Mouse (Mus musculus): ENCODE measurements around the gene Nhs. TPM values are rescaled to one million over a fixed set of nuclear protein-coding genes. Genes with fewer than 3 reads are reported as not detected.

Gene Nhs
- polyA plus RNA-seq, 1 experiment = 1.8 TPM

GRCm38 (mm10) chrX:161962855-161963254, 196.7 kb downstream of the Nhs start:
- Histone ChIP-seq H3K27ac (ENCODE audit: insufficient read depth, low read length) (no peak overlapping the region), H3K4me1 (ENCODE audit: control insufficient read depth, insufficient read depth, low read length) (peaks cover 7% of the 10 kb centered on the region; the same call in 1 of the 2 replicates), H3K4me3 (replicated peaks; ENCODE audit: insufficient read depth, low read depth, low read length) (no peak overlapping the region), H3K27me3 (ENCODE audit: control insufficient read depth, insufficient read depth, low read length) (no peaks in the 10 kb centered on the region)
- TF ChIP-seq POLR2A (IDR thresholded peaks at IDR 0.05; ENCODE audit: borderline replicate concordance, insufficient read depth, low read length) = no peak
- no peak for TF ChIP-seq CTCF (IDR thresholded peaks at IDR 0.05; ENCODE audit: borderline replicate concordance, insufficient read depth, low read depth, low read length)
- WGBS = 93% methylated on average over 1 of the region's 1 CpGs
- no peak for DNase-seq

GRCm38 (mm10) chrX:161961756-161962155, 197.8 kb downstream of the Nhs start:
- H3K4me1 ChIP-seq (ENCODE audit: control insufficient read depth, insufficient read depth, low read length) = peaks cover 7% of the 10 kb centered on the region; the same call in 1 of the 2 replicates
- DNase-seq = peak in 1 of 2 experiments; percentile 25
- TF ChIP-seq CTCF (IDR thresholded peaks at IDR 0.05; ENCODE audit: borderline replicate concordance, insufficient read depth, low read depth, low read length) (no peak), POLR2A (IDR thresholded peaks at IDR 0.05; ENCODE audit: borderline replicate concordance, insufficient read depth, low read length) (no peak)
- WGBS = 15% methylated on average over 6 of the region's 6 CpGs
- no peak overlapping the region for H3K4me3 ChIP-seq (replicated peaks; ENCODE audit: insufficient read depth, low read depth, low read length)
- no peak overlapping the region for H3K27ac ChIP-seq (ENCODE audit: insufficient read depth, low read length)
- H3K27me3 ChIP-seq (ENCODE audit: control insufficient read depth, insufficient read depth, low read length) = no peaks in the 10 kb centered on the region

GRCm38 (mm10) chrX:161961176-161961575, 198.4 kb downstream of the Nhs start:
- Histone ChIP-seq H3K27me3 (ENCODE audit: control insufficient read depth, insufficient read depth, low read length) (no peaks in the 10 kb centered on the region), H3K4me1 (ENCODE audit: control insufficient read depth, insufficient read depth, low read length) (peaks cover 7% of the 10 kb centered on the region; the same call in 1 of the 2 replicates), H3K4me3 (replicated peaks; ENCODE audit: insufficient read depth, low read depth, low read length) (no peak overlapping the region), H3K27ac (ENCODE audit: insufficient read depth, low read length) (no peak overlapping the region)
- DNase-seq = peak; percentile 83 to 91
- 4% methylated on average over 4 of the region's 4 CpGs for WGBS
- no peak for TF ChIP-seq POLR2A (IDR thresholded peaks at IDR 0.05; ENCODE audit: borderline replicate concordance, insufficient read depth, low read length)
- TF ChIP-seq CTCF (IDR thresholded peaks at IDR 0.05; ENCODE audit: borderline replicate concordance, insufficient read depth, low read depth, low read length) = no peak

- no peaks in the 10 kb centered on the region for H3K4me1 ChIP-seq (ENCODE audit: control insufficient read depth, insufficient read depth, low read length)
- H3K27ac ChIP-seq (ENCODE audit: insufficient read depth, low read length) = no peak overlapping the region
- no peak overlapping the region for H3K4me3 ChIP-seq (replicated peaks; ENCODE audit: insufficient read depth, low read depth, low read length)
- H3K27me3 ChIP-seq (ENCODE audit: control insufficient read depth, insufficient read depth, low read length) = no peaks in the 10 kb centered on the region
- no peak for DNase-seq
- TF ChIP-seq POLR2A (IDR thresholded peaks at IDR 0.05; ENCODE audit: borderline replicate concordance, insufficient read depth, low read length) (no peak), CTCF (IDR thresholded peaks at IDR 0.05; ENCODE audit: borderline replicate concordance, insufficient read depth, low read depth, low read length) (no peak)
Observed at GRCm38 (mm10) chrX:161952356-161952755, 207.2 kb downstream of the Nhs start.

GRCm38 (mm10) chrX:161943098-161943680, 216.3 kb downstream of the Nhs start:
- H3K4me3 ChIP-seq (replicated peaks; ENCODE audit: insufficient read depth, low read depth, low read length) = no peak overlapping the region
- DNase-seq = no peak
- no peaks in the 10 kb centered on the region for H3K4me1 ChIP-seq (ENCODE audit: control insufficient read depth, insufficient read depth, low read length)
- TF ChIP-seq POLR2A (IDR thresholded peaks at IDR 0.05; ENCODE audit: borderline replicate concordance, insufficient read depth, low read length) (no peak), CTCF (IDR thresholded peaks at IDR 0.05; ENCODE audit: borderline replicate concordance, insufficient read depth, low read depth, low read length) (no peak)
- no peak overlapping the region for H3K27ac ChIP-seq (ENCODE audit: insufficient read depth, low read length)
- no peaks in the 10 kb centered on the region for H3K27me3 ChIP-seq (ENCODE audit: control insufficient read depth, insufficient read depth, low read length)
- 95% methylated on average over 4 of the region's 4 CpGs for WGBS

- Histone ChIP-seq H3K27ac (ENCODE audit: insufficient read depth, low read length) (peak overlapping the region; percentile 6; the same call in 1 of the 2 replicates), H3K4me3 (replicated peaks; ENCODE audit: insufficient read depth, low read depth, low read length) (no peak overlapping the region), H3K4me1 (ENCODE audit: control insufficient read depth, insufficient read depth, low read length) (no peaks in the 10 kb centered on the region), H3K27me3 (ENCODE audit: control insufficient read depth, insufficient read depth, low read length) (no peaks in the 10 kb centered on the region)
- TF ChIP-seq POLR2A (IDR thresholded peaks at IDR 0.05; ENCODE audit: borderline replicate concordance, insufficient read depth, low read length) (no peak), CTCF (IDR thresholded peaks at IDR 0.05; ENCODE audit: borderline replicate concordance, insufficient read depth, low read depth, low read length) (no peak)
- DNase-seq = peak in 1 of 2 experiments; percentile 27
- WGBS = 35% methylated on average over 2 of the region's 2 CpGs
Observed at GRCm38 (mm10) chrX:161940696-161941095, 218.8 kb downstream of the Nhs start.

- Histone ChIP-seq H3K27me3 (ENCODE audit: control insufficient read depth, insufficient read depth, low read length) (no peaks in the 10 kb centered on the region), H3K4me1 (ENCODE audit: control insufficient read depth, insufficient read depth, low read length) (peaks cover 5% of the 10 kb centered on the region; the same call in 1 of the 2 replicates), H3K27ac (ENCODE audit: insufficient read depth, low read length) (no peak overlapping the region), H3K4me3 (replicated peaks; ENCODE audit: insufficient read depth, low read depth, low read length) (no peak overlapping the region)
- TF ChIP-seq CTCF (IDR thresholded peaks at IDR 0.05; ENCODE audit: borderline replicate concordance, insufficient read depth, low read depth, low read length) = no peak
- no peak for TF ChIP-seq POLR2A (IDR thresholded peaks at IDR 0.05; ENCODE audit: borderline replicate concordance, insufficient read depth, low read length)
- peak in 1 of 2 experiments; percentile 13 for DNase-seq
Observed at GRCm38 (mm10) chrX:161926683-161927053, 232.9 kb downstream of the Nhs start.

GRCm38 (mm10) chrX:161925973-161926682, 233.4 kb downstream of the Nhs start:
- DNase-seq = no peak
- H3K27me3 ChIP-seq (ENCODE audit: control insufficient read depth, insufficient read depth, low read length) = no peaks in the 10 kb centered on the region
- TF ChIP-seq POLR2A (IDR thresholded peaks at IDR 0.05; ENCODE audit: borderline replicate concordance, insufficient read depth, low read length) = no peak
- no peak for TF ChIP-seq CTCF (IDR thresholded peaks at IDR 0.05; ENCODE audit: borderline replicate concordance, insufficient read depth, low read depth, low read length)
- H3K27ac ChIP-seq (ENCODE audit: insufficient read depth, low read length) = no peak overlapping the region
- no peak overlapping the region for H3K4me3 ChIP-seq (replicated peaks; ENCODE audit: insufficient read depth, low read depth, low read length)
- WGBS = 81% methylated on average over 6 of the region's 6 CpGs
- H3K4me1 ChIP-seq (ENCODE audit: control insufficient read depth, insufficient read depth, low read length) = peaks cover 5% of the 10 kb centered on the region; the same call in 1 of the 2 replicates

Measured in cerebellum, adult 2 months (tissue).